Mouse (Mus musculus) c-Kit-negative CD71-positive TER-119-positive erythroid progenitor cells, embryonic 14.5 days (primary cell): ENCODE measurements around the gene Lbhd1.
"Not testable (repeated sequence)": the region's sequence is repeated elsewhere in the genome, so short reads cannot be mapped to it uniquely, and the experiment has no call there.

Experiments used
- DNase-seq: peaks from one replicate; pipeline ENCODE4 v3.0.0-alpha.2; 2013; ENCODE audit warnings: low read depth, low spot score

Gene Lbhd1

GRCm38 (mm10) chr19:8883616-8884015 is at the start of gene Lbhd1, which contains the start of gene Gm49403:
Lbhd1 (plus strand) TSS chr19:8883732.
Gm49403 (plus strand) TSS chr19:8883930.
- DNase-seq: no peak

- DNase-seq: not testable (repeated sequence)
Measured at GRCm38 (mm10) chr19:8836327-8836726, 47.2 kb upstream of the Lbhd1 start.

GRCm38 (mm10) chr19:8837251-8837791 is 46.2 kb upstream of the Lbhd1 start, which contains the start of gene Bscl2:
Bscl2 (plus strand) TSS chr19:8837467.
- DNase-seq: peak; percentile 65

GRCm38 (mm10) chr19:8838041-8838730 is 45.3 kb upstream of the Lbhd1 start:
- DNase-seq: no peak

DNA sequence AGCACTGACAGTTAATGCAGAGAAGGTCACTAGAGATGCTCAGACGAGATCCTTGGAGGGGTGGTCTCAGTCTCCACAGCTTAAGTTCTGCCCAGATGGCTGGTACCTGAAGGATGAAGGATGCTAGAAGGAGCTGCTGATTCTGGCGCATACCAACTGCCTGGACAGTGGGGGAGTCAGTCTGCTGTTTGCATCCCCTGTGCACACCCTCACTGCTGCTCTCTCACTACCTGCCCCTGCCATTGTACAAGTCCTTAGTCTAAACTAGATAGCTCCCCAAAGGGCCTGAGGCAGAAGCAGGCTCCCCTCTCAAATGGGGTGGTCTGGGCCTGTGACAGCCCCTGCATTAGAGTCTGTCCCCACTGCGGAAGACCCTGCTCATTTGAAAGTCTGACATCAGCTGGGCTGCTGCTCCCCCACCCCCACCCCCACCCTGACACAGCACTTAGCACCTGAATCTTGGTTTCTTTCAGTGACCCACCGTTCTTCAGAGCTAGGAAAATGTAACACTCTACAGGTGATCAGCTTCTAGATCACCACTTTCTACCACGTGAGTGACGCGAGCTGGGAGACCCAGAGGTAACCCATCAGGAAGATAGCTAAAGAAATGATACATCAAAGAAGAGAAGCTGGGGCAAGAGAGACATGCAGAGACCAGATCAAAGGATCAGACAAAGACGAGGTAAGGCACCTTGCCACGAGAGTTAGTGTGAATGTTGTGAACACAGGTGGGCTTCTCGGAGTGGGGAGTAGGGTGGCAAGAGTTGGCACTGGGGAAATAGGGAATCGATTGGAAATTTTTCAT is 44.2 kb upstream of the Lbhd1 start, which contains the start of gene Gng3:
Gene Gng3 (minus strand): TSS at position 92 of the 805 bp plus-strand sequence.
- no peak for DNase-seq

- peak; percentile 46 for DNase-seq
Measured at GRCm38 (mm10) chr19:8839908-8840791, 43.4 kb upstream of the Lbhd1 start.

- DNase-seq: no peak
Measured at GRCm38 (mm10) chr19:8841012-8841411, 42.5 kb upstream of the Lbhd1 start.

- DNase-seq: no peak
Measured at GRCm38 (mm10) chr19:8842961-8843360, 40.6 kb upstream of the Lbhd1 start.

DNA sequence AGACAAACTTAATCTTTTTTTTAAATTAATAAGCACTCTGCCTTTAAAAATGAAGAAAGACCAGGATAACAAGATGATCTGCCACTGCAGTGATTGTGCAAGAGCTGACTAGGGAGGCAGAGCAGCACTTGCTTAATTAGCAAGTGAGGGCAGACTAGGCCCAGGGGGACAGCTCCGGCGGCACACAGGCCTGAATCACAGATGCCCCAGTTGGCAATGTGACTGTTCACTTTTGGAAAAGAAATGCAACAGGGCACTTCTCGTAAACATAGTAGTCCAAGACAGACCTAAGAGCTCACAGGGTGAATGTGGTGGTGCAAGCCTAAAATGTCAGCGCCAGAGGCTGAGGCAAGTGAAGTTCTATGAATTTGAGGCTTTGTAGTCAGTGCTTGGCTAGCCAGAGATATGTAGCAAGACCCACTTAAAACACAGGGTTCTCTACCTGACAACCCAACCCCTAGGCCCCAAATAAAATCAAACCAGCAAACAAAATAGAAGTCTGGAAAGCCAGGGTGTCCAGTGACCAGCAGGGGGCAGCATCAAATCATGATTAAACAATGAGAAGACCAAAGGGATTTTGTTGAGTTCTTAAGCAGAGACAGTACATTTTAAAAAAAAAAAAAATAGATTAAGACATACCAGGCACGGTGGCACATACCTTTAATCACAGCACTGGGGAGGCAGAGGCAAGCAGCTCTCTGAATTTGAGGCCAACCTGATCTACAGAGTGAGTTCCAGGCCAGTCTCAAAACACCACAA is 39.0 kb upstream of the Lbhd1 start:
- DNase-seq: peak; percentile 70

- no peak for DNase-seq
Measured at GRCm38 (mm10) chr19:8848356-8848755, 35.2 kb upstream of the Lbhd1 start.

DNA sequence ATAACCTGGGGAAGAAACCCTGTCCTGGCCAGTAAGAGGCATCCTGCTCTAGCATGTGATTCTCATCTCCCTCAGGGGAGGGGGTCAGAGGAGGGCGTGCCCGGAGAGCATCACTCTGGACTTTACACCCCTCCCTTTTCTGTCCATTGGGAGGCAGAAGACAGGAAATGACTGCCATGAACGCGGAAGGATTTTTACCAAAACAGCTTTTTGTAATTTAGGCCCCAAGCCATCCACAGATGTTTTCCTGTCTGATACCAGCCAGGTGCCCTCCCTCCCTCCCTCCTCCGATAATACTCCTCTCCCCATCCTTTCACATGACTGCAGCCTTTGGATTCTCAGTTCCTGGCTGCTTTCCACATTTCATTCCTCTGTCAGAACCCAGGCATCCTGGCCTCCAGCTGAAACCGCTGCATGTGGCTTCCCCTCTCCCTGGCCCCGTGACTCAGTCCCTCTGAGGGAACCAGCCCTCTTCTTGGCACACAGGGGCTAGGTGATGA is 33.1 kb upstream of the Lbhd1 start, which contains the start of gene Lrrn4cl:
Gene Lrrn4cl (plus strand): TSS at position 367 of the 500 bp plus-strand sequence.
- DNase-seq: no peak

DNA sequence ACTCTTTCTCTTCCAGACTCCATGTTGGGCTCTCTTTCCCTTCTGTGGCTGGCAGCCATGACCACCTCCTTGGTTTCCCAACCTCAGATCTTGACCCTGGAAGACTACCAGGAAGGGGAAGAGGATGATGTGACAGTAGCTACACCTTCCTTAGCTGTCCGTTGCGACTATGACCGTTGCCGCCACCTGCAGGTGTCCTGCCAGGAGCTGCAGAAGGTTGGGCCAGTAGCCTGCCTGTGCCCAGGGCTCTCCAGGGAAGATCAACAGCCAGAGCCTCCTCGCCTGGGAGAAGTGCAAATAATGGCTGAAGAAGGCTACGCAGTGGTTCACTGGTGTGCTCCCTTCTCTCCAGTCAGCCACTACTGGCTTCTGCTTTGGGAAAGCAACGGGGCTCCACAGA is 31.9 kb upstream of the Lbhd1 start:
- DNase-seq: no peak

DNA sequence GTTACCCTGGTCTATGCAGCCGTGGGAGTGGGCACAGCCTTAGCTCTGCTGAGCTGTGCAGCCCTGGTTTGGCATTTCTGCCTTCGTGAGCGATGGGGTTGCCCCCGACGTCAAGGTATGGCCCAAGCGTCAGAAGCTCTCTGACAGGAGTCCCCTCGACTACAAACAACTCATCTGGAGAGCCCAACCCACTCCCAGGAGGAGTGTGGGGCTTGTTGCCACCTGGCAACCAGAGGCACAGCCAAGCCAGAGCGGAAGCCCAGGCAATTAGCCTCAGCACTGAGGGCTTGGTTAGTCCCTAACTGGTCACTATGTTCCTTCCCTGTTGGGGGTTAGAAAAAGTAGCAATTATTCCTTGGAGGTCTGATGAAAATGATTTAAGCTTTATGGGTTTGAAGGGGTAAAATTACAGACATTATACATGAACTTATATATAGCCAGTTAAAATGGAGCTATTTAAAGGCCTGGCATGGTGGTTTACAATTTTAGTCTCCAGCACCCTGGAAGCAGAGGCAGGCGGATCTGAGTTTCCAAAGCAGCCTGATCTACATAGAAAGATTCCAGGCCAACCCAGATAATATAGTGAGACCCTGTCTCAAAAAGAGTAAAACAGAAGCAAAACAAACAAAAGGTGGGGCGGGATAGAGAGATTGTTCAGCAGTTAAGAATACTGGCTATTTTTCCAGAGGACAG is 31.1 kb upstream of the Lbhd1 start:
- DNase-seq: no peak

GRCm38 (mm10) chr19:8853117-8853516 is 30.4 kb upstream of the Lbhd1 start:
- DNase-seq: no peak

DNA sequence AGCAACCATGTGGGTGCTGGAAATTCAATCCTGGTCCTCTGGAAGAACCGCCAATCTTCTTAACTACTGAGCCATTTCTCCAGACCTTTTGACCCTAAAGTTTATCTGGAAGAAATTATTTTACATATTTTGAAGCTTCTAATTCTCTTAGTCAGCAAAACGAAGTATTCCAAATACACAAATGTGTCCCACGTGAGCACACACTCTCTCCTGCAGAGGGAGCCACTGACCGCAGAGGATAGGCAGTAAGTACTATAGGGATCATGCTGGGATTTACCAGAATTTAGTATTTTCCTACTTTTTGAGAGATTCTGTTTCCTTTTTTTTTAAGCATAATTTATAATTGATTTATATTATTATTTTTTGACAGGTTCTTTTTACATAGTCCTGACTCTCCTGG is 25.8 kb upstream of the Lbhd1 start:
- DNase-seq: no peak

GRCm38 (mm10) chr19:8859018-8859417 is 24.5 kb upstream of the Lbhd1 start:
- no peak for DNase-seq

DNA sequence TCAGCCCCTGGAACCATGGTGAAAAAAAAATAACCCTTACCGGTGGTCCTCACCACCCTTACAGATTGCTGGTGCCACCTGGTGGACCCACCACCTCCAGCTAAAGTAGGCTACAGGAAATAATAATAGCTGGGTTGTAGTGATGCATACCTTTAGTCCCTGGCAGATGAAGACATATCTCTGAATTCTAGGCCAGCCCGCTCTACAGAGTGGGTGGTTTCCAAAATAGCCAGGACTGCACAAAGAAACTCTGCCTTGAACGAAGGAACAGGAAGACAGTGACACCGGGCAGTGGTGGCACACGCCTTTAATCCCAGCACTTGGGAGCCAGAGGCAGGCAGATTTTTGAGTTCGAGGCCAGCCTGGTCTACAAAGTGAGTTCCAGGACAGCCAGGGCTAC is 19.3 kb upstream of the Lbhd1 start:
- DNase-seq: no peak

- not testable (repeated sequence) for DNase-seq
Measured at GRCm38 (mm10) chr19:8870381-8870780, 13.2 kb upstream of the Lbhd1 start.

GRCm38 (mm10) chr19:8870838-8871237 is 12.7 kb upstream of the Lbhd1 start:
- DNase-seq: peak; percentile 22
